Mouse (Mus musculus): ENCODE measurements around the gene Zbtb7b. TPM values are rescaled to one million over a fixed set of nuclear protein-coding genes. Genes with fewer than 3 reads are reported as not detected.

Zbtb7b gene
- 2.3 and 4.1 TPM in 2 replicates for polyA plus RNA-seq (2012; rRNA removed)

DNA sequence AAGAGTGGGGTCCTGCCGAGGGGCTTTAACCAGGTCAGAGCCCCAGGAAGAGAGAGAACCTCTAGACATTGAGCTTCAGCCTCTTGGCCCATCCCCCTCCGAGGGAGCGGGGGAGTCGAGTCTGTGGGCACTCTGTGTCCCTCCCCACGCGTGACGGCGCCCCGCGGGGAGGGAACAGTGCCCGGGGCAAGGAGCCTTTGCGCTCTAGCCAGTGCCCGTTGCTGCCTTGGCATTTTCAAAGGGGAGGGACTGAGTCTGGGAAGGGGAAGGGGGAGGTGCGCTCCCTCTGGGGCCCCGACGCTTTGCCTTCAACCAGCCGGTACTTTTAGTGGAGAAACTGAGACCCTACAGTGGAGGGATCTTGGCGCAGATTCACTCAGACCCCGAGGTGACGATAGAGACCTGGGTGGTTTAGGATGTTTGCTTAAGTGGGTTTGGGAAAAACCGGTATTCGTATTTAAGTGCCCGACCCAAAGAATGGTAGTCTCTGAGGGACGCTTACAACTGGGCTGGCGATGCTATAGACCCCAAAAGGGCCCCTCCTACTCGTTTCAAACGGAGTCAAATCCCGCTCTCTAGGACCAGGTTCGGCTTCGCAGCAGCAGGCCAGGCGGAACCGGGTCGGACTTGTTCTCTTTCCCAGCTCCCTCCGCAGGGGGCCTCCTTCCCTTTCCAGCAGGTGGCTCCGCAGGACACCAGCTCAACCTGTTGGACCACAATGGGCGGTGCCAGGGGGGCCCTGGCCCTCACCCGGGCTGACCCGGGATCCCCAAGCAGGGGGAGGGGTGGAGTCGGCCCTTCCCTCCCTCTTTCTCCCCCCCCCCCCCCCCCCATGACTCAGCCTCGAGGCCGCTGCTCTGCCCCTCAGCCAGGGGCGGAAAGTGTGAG lies at the start of gene Zbtb7b:
TSS of gene Zbtb7b (minus strand) at position 771 of the 888 bp plus-strand sequence.

GRCm38 (mm10) chr3:89436176-89437113 lies 41.9 kb upstream of the Zbtb7b start, which contains the start of gene Pbxip1:
Gene Pbxip1, plus strand, starts transcription at chr3:89436706.

DNA sequence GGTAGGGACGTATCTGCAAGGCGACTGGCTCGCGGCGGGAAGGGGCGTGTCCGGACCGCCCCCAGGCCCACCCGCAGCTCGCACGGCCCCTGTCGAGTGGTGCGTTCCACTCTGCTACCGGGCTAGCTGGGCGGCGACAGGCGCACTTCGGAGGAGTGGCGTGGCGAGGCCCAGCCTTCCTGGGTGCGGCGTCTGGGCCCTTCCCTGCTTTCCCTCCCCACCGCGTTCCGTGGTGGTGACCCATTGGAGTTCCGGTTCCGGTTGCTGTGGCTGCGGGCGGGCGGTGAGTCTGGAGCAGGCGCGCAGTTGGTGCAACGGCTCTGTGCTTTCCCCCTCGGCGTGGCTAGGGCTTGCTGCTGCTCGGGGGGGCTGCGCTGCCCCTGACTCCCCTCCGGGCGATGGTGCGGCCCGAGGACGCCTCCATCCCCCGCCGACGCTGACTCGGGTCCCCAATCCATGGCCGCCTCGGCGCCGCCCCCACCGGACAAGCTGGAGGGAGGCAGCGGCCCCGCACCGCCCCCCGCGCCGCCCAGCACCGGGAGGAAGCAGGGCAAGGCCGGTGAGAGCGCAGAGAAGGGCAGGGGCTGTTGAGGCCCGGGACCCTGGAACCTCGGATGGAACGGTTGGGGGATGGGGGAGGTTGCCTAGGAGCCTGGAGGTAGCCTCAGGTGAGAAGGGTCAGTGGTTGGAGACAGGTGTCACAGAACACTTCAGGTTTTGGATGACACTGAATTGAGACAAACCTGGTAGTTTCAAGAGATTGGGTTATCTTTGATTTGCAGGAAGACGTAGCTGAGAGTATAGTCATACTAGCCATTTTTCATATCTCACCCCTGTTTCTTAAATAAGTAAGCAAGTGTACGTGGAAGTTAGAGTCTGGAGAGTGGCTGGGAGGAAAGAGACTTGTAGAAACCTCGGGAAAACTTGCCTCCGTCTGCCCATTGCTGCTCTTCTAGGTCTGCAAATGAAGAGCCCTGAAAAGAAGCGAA lies 35.9 kb upstream of the Zbtb7b start, which contains the start of gene Pygo2:
TSS of gene Pygo2 (plus strand) at position 44 of the 989 bp plus-strand sequence.

GRCm38 (mm10) chr3:89418170-89418860 lies 23.7 kb upstream of the Zbtb7b start, which contains the start of the genes Cks1b and Shc1:
Gene Cks1b, minus strand, starts transcription at chr3:89418383.
Gene Shc1, plus strand, starts transcription at chr3:89418443.

GRCm38 (mm10) chr3:89411490-89412393 lies 17.2 kb upstream of the Zbtb7b start, which contains the start of gene Flad1:
Gene Flad1, minus strand, starts transcription at chr3:89411870.

DNA sequence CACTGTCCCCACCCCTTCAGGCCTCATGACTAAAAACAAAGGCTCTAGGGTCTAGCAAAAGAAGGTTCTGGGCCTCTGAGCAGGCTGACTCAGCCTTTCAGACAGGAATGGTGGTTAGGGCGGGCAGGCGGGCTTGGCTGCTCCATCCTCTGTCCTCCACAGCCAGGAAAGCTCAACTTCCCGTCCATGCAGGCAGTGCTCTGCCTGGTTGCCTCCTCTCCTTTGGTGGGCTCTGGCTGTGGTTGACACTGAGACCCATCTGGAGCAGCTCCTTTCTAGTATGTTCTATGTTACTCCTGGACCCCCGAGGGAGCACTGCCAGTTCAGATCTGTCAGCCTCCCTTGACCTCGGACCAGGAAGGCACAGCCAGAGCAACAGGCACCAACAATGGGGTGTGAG lies 8.1 kb upstream of the Zbtb7b start, which contains the start of gene Lenep:
TSS of gene Lenep (minus strand) at position 101 of the 400 bp plus-strand sequence.

GRCm38 (mm10) chr3:89365153-89365485 lies 29.5 kb downstream of the Zbtb7b start, which contains the start of gene Dcst1:
Gene Dcst1, minus strand, starts transcription at chr3:89365253.

GRCm38 (mm10) chr3:89361675-89362074 lies 32.9 kb downstream of the Zbtb7b start, which contains the start of gene Dcst2:
Gene Dcst2, plus strand, starts transcription at chr3:89361975.

GRCm38 (mm10) chr3:89349869-89350501 lies 44.6 kb downstream of the Zbtb7b start, which contains the start of gene Adam15:
Gene Adam15, minus strand, starts transcription at chr3:89349996.

GRCm38 (mm10) chr3:89337721-89338578 lies 56.6 kb downstream of the Zbtb7b start, which contains the start of gene Efna4:
Gene Efna4, minus strand, starts transcription at chr3:89338028.

Other genes with a start within 250 kb of the Zbtb7b start
- 39.0 and 45.4 TPM in 2 replicates for gene Hcn3, start 234.6 kb downstream of the Zbtb7b start, polyA plus RNA-seq (2012; rRNA removed)
- 134 and 139 TPM in 2 replicates for gene Clk2, start 230.0 kb downstream of the Zbtb7b start, polyA plus RNA-seq (2012; rRNA removed)
- gene Scamp3, start 217.3 kb downstream of the Zbtb7b start, polyA plus RNA-seq (2012; rRNA removed): 126 and 132 TPM in 2 replicates
- 73.1 and 87.3 TPM in 2 replicates for gene Fam189b, start 211.6 kb downstream of the Zbtb7b start, polyA plus RNA-seq (2012; rRNA removed)
- gene Gba, start 191.8 kb downstream of the Zbtb7b start, polyA plus RNA-seq (2012; rRNA removed): 51.1 and 54.2 TPM in 2 replicates
- gene Thbs3, start 179.6 kb downstream of the Zbtb7b start, polyA plus RNA-seq (2012; rRNA removed): 175 and 182 TPM in 2 replicates
- 162 and 175 TPM in 2 replicates for gene Mtx1, start 167.7 kb downstream of the Zbtb7b start, polyA plus RNA-seq (2012; rRNA removed)
- gene Muc1, start 165.7 kb downstream of the Zbtb7b start, polyA plus RNA-seq (2012; rRNA removed): 9.0 and 10.7 TPM in 2 replicates
- gene Krtcap2, start 148.8 kb downstream of the Zbtb7b start, polyA plus RNA-seq (2012; rRNA removed): 101 and 102 TPM in 2 replicates
- 104 and 109 TPM in 2 replicates for gene Trim46, start 148.5 kb downstream of the Zbtb7b start, polyA plus RNA-seq (2012; rRNA removed)
- gene Dpm3, start 135.4 kb downstream of the Zbtb7b start, polyA plus RNA-seq (2012; rRNA removed): 175 and 201 TPM in 2 replicates
- 57.4 and 74.4 TPM in 2 replicates for gene Slc50a1, start 124.2 kb downstream of the Zbtb7b start, polyA plus RNA-seq (2012; rRNA removed)
- gene Efna1, start 113.6 kb downstream of the Zbtb7b start, polyA plus RNA-seq (2012; rRNA removed): 12.7 and 19.2 TPM in 2 replicates
- gene Efna3, start 71.8 kb downstream of the Zbtb7b start, polyA plus RNA-seq (2012; rRNA removed): 50.5 and 63.6 TPM in 2 replicates
- gene Efna4, start 56.7 kb downstream of the Zbtb7b start, polyA plus RNA-seq (2012; rRNA removed): 23.2 and 25.2 TPM in 2 replicates
- gene Adam15, start 44.8 kb downstream of the Zbtb7b start, polyA plus RNA-seq (2012; rRNA removed): 60.2 and 80.6 TPM in 2 replicates
- gene Dcst2, start 32.8 kb downstream of the Zbtb7b start, polyA plus RNA-seq (2012; rRNA removed): 0.31 and 0.36 TPM in 2 replicates
- 0.05 and 0.10 TPM in 2 replicates for gene Dcst1, start 29.5 kb downstream of the Zbtb7b start, polyA plus RNA-seq (2012; rRNA removed)
- 4.3 and 5.9 TPM in 2 replicates for gene Lenep, start 8.0 kb upstream of the Zbtb7b start, polyA plus RNA-seq (2012; rRNA removed)
- 44.4 and 51.7 TPM in 2 replicates for gene Flad1, start 17.1 kb upstream of the Zbtb7b start, polyA plus RNA-seq (2012; rRNA removed)
- 129 and 142 TPM in 2 replicates for gene Cks1b, start 23.6 kb upstream of the Zbtb7b start, polyA plus RNA-seq (2012; rRNA removed)
- 28.8 and 52.2 TPM in 2 replicates for gene Shc1, start 23.7 kb upstream of the Zbtb7b start, polyA plus RNA-seq (2012; rRNA removed)
- gene Pygo2, start 35.4 kb upstream of the Zbtb7b start, polyA plus RNA-seq (2012; rRNA removed): 63.1 and 63.3 TPM in 2 replicates
- gene Pbxip1, start 41.9 kb upstream of the Zbtb7b start, polyA plus RNA-seq (2012; rRNA removed): 11.9 and 16.8 TPM in 2 replicates
- 74.1 and 83.7 TPM in 2 replicates for gene Pmvk, start 59.8 kb upstream of the Zbtb7b start, polyA plus RNA-seq (2012; rRNA removed)
- 9.8 and 11.5 TPM in 2 replicates for gene Kcnn3, start 125.4 kb upstream of the Zbtb7b start, polyA plus RNA-seq (2012; rRNA removed)